Mouse (Mus musculus): ENCODE data around the gene Ppp2r5e. TPM values are rescaled to one million over a fixed set of nuclear protein-coding genes. Genes with fewer than 3 reads are reported as not detected.

The Ppp2r5e gene
- polyA plus RNA-seq, 1 experiment from 2014 or later, result 22.5 TPM

DNA sequence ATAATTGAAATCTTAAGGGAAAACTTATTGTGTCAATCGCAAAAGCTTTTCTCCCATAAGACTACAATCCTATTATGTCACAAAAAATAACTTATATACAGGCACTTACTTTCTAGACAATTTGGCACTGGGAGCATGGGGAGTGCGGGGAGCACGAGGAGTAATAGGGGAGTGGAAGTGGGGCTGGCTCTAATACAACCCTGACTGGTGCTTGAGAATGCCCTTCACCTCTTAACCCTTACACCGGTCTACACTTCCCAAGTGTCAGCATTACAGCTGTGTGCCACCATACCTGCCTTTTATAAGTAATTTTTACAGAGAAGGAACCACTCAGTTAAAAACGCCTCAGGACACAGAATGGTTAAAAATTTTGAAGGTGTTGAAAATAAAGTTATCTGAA lies 44.4 kb downstream of the Ppp2r5e start:
- no peak overlapping the region for H3K27ac ChIP-seq (ENCODE audit: low read depth, low read length)
- no peaks in the 10 kb centered on the region for H3K27me3 ChIP-seq (ENCODE audit: control insufficient read depth, insufficient read depth, low read length)
- DNase-seq (ENCODE audit: low spot score), result no peak
- H3K4me2 ChIP-seq (ENCODE audit: low read depth), result no peak overlapping the region
- no peaks in the 10 kb centered on the region for H3K4me1 ChIP-seq (ENCODE audit: control insufficient read depth, insufficient read depth, low read length)
- 91% methylated on average over 5 of the region's 5 CpGs for WGBS
- ATAC-seq (ENCODE audit: insufficient read depth, low FRiP score, low TSS enrichment), result no peak
- H3K36me3 ChIP-seq (ENCODE audit: control insufficient read depth, insufficient read depth, low read length), result no peaks in the 10 kb centered on the region
- no peaks in the 10 kb centered on the region for H3K9me3 ChIP-seq (ENCODE audit: control insufficient read depth, low read length)
- no peak overlapping the region for H3K9ac ChIP-seq (ENCODE audit: low read length)
- no peak overlapping the region for H3K4me3 ChIP-seq (ENCODE audit: low read depth, low read length)

DNA sequence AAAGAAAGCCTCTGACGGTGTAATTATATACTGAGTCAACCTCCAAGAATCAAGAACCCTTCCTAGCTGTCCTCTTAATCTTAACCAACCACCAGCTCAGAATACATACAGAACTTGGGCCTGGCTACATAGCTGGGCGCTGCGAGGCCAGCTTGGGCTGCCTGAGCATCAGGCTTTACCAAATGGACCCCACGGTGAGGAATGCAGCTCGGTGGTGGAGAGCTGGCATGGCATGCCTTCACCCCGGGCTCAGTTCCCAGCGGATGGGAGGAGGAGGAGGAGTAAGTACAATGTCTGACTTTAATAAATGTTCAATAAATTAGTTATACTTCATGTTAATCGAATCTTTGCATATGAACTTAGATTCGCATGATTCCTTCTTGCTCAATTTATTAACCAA lies 47.0 kb downstream of the Ppp2r5e start:
- 88% methylated on average over 9 of the region's 9 CpGs for WGBS
- Histone ChIP-seq H3K9me3 (ENCODE audit: control insufficient read depth, low read length) (no peaks in the 10 kb centered on the region), H3K4me3 (ENCODE audit: low read depth, low read length) (no peak overlapping the region), H3K27ac (ENCODE audit: low read depth, low read length) (no peak overlapping the region), H3K36me3 (ENCODE audit: control insufficient read depth, insufficient read depth, low read length) (no peaks in the 10 kb centered on the region), H3K4me2 (ENCODE audit: low read depth) (no peak overlapping the region), H3K27me3 (ENCODE audit: control insufficient read depth, insufficient read depth, low read length) (no peaks in the 10 kb centered on the region), H3K9ac (ENCODE audit: low read length) (no peak overlapping the region), H3K4me1 (ENCODE audit: control insufficient read depth, insufficient read depth, low read length) (no peaks in the 10 kb centered on the region)
- DNase-seq (ENCODE audit: low spot score) (no peak), ATAC-seq (ENCODE audit: insufficient read depth, low FRiP score, low TSS enrichment) (no peak)

DNA sequence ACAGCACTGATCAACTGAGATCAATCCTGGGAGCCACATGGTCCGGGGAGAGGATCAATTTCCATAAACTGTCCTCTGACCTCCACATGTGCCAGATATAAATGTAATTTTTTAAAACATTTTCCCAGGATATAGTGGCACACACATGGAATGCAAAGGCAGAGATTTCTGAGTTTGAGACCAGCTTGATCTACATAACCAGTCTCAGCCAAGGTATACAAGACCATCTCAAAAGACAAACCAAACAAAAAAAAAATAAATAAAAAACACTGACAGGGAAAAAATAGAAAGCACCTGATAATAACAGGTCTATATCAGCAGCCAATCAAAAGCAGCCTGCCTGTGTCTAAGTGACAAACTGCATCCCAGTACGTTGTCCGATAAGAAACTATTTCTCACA lies 48.9 kb downstream of the Ppp2r5e start:
- WGBS, result 85% methylated on average over 3 of the region's 3 CpGs
- no peaks in the 10 kb centered on the region for H3K9me3 ChIP-seq (ENCODE audit: control insufficient read depth, low read length)
- DNase-seq (ENCODE audit: low spot score), result no peak
- H3K4me2 ChIP-seq (ENCODE audit: low read depth), result no peak overlapping the region
- no peaks in the 10 kb centered on the region for H3K36me3 ChIP-seq (ENCODE audit: control insufficient read depth, insufficient read depth, low read length)
- H3K4me3 ChIP-seq (ENCODE audit: low read depth, low read length), result no peak overlapping the region
- no peak for ATAC-seq (ENCODE audit: insufficient read depth, low FRiP score, low TSS enrichment)
- no peaks in the 10 kb centered on the region for H3K4me1 ChIP-seq (ENCODE audit: control insufficient read depth, insufficient read depth, low read length)
- no peaks in the 10 kb centered on the region for H3K27me3 ChIP-seq (ENCODE audit: control insufficient read depth, insufficient read depth, low read length)
- no peak overlapping the region for H3K9ac ChIP-seq (ENCODE audit: low read length)
- no peak overlapping the region for H3K27ac ChIP-seq (ENCODE audit: low read depth, low read length)

DNA sequence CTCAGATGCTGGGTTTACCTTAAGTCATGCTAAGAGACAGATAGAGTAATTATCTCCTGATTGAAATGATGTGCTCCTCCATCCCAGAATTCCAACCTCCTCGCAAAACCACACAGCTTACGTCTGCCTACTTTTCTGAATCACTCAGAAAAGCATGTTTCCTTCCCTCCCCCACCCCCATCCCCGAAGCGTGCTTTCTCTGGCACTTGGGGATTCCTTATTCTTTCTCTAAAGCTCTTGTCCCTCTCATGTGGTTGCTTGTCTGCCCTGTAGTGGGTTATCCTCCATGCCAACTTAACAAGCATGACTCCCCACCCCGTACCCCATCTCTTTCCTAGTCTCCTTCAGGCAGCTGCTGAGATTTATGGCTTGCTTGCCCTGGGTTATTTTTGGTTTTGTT lies 49.8 kb downstream of the Ppp2r5e start:
- H3K4me1 ChIP-seq (ENCODE audit: control insufficient read depth, insufficient read depth, low read length), result no peaks in the 10 kb centered on the region
- H3K4me3 ChIP-seq (ENCODE audit: low read depth, low read length), result no peak overlapping the region
- H3K36me3 ChIP-seq (ENCODE audit: control insufficient read depth, insufficient read depth, low read length), result no peaks in the 10 kb centered on the region
- no peak overlapping the region for H3K4me2 ChIP-seq (ENCODE audit: low read depth)
- no peak overlapping the region for H3K27ac ChIP-seq (ENCODE audit: low read depth, low read length)
- 83% methylated on average over 5 of the region's 5 CpGs for WGBS
- H3K9me3 ChIP-seq (ENCODE audit: control insufficient read depth, low read length), result no peaks in the 10 kb centered on the region
- ATAC-seq (ENCODE audit: insufficient read depth, low FRiP score, low TSS enrichment), result no peak
- no peak overlapping the region for H3K9ac ChIP-seq (ENCODE audit: low read length)
- DNase-seq (ENCODE audit: low spot score), result no peak
- no peaks in the 10 kb centered on the region for H3K27me3 ChIP-seq (ENCODE audit: control insufficient read depth, insufficient read depth, low read length)

DNA sequence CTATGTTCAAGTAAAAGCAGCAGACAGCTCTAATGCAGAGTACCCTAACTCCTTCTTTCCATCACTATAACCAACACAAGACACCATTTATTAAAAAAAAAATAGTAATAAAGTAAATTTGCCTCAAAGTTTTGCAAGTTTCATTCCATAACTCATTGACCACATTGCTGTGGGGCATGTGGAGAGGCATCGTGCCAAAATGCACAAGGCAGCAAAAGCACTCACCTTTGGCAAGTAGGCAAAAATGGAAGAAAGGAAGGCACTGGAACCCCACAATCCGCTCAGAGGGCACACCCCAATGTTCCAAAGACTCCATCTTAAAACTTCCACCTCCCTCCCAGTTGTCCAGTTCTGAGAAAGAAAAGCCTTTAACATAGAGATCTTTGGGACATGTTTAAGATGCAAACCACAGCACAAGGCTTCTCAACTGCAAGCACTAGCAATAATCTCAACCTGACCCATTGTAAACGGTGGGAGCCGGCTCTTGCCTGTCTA lies 50.6 kb downstream of the Ppp2r5e start:
- Histone ChIP-seq H3K9ac (ENCODE audit: low read length) (no peak overlapping the region), H3K4me3 (ENCODE audit: low read depth, low read length) (no peak overlapping the region), H3K27me3 (ENCODE audit: control insufficient read depth, insufficient read depth, low read length) (no peaks in the 10 kb centered on the region), H3K4me1 (ENCODE audit: control insufficient read depth, insufficient read depth, low read length) (no peaks in the 10 kb centered on the region), H3K36me3 (ENCODE audit: control insufficient read depth, insufficient read depth, low read length) (no peaks in the 10 kb centered on the region), H3K9me3 (ENCODE audit: control insufficient read depth, low read length) (no peaks in the 10 kb centered on the region), H3K27ac (ENCODE audit: low read depth, low read length) (no peak overlapping the region), H3K4me2 (ENCODE audit: low read depth) (no peak overlapping the region)
- 89% methylated on average over 4 of the region's 4 CpGs for WGBS
- no peak for DNase-seq (ENCODE audit: low spot score)
- ATAC-seq (ENCODE audit: insufficient read depth, low FRiP score, low TSS enrichment), result no peak

DNA sequence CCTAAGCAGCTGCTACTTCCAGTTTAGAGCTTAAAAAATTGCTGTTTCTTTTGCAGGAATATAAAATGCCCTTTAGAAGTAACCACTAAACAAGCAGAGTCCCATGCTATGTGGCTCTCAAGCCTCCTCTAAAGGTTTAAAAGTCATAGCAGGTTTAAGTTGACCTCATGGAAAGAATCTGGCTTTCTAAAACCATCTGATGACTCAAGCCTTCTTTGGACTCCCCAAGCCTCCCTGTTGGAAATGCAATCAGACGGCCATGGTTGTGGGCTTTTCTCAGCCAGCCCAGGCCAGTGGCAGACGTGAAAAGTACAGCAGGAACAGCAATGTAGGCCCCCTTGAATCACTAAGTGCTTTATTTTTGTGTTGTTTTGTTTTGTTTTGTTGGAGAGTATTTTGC lies 51.4 kb downstream of the Ppp2r5e start:
- no peak overlapping the region for H3K4me2 ChIP-seq (ENCODE audit: low read depth)
- H3K4me3 ChIP-seq (ENCODE audit: low read depth, low read length), result no peak overlapping the region
- H3K9me3 ChIP-seq (ENCODE audit: control insufficient read depth, low read length), result no peaks in the 10 kb centered on the region
- H3K27ac ChIP-seq (ENCODE audit: low read depth, low read length), result no peak overlapping the region
- 75% methylated on average over 2 of the region's 2 CpGs for WGBS
- no peak for ATAC-seq (ENCODE audit: insufficient read depth, low FRiP score, low TSS enrichment)
- H3K27me3 ChIP-seq (ENCODE audit: control insufficient read depth, insufficient read depth, low read length), result no peaks in the 10 kb centered on the region
- no peak for DNase-seq (ENCODE audit: low spot score)
- no peak overlapping the region for H3K9ac ChIP-seq (ENCODE audit: low read length)
- H3K36me3 ChIP-seq (ENCODE audit: control insufficient read depth, insufficient read depth, low read length), result no peaks in the 10 kb centered on the region
- H3K4me1 ChIP-seq (ENCODE audit: control insufficient read depth, insufficient read depth, low read length), result no peaks in the 10 kb centered on the region

DNA sequence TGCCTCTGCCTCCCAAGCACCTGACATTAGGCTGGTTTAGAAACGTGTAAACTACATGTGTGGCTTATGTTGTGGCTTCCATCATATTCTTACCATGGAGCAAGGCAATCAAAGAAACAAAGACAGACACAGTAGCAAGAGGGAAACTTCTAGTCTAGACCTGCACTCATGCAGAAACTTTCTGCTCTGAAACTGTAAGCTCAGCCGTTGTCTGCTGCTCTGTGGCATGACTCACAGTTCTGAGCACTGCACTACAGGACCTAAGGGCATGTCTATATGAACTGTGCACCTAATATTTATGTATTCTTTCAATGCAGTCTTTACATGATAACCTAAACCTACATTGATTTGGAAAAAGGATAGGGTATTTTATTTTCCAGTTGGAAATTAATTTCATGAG lies 51.8 kb downstream of the Ppp2r5e start:
- Histone ChIP-seq H3K4me2 (ENCODE audit: low read depth) (no peak overlapping the region), H3K4me3 (ENCODE audit: low read depth, low read length) (no peak overlapping the region), H3K9ac (ENCODE audit: low read length) (no peak overlapping the region), H3K36me3 (ENCODE audit: control insufficient read depth, insufficient read depth, low read length) (no peaks in the 10 kb centered on the region), H3K9me3 (ENCODE audit: control insufficient read depth, low read length) (no peaks in the 10 kb centered on the region), H3K27ac (ENCODE audit: low read depth, low read length) (no peak overlapping the region), H3K4me1 (ENCODE audit: control insufficient read depth, insufficient read depth, low read length) (no peaks in the 10 kb centered on the region), H3K27me3 (ENCODE audit: control insufficient read depth, insufficient read depth, low read length) (no peaks in the 10 kb centered on the region)
- ATAC-seq (ENCODE audit: insufficient read depth, low FRiP score, low TSS enrichment) (no peak), DNase-seq (ENCODE audit: low spot score) (no peak)
- 85% methylated on average over 2 of the region's 2 CpGs for WGBS

DNA sequence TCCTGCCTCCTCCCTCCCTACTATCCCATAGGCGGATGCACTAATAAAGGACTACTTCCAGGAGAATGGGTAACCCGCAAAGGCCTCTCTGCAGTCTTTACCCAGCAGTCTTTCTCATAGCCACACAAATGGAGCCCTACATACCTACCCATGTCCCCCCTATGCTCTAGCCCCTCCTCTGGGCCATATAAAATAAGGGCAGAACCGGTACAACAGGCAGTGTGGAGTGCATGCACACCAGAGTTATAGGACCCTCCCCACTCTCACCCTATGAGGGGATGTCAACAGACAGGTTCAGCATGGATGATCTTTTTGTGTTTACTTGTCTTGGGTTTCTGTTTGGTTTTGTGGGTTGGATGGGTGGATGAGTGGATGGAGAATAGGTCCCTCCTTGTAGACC lies 52.7 kb downstream of the Ppp2r5e start:
- WGBS, result 68% methylated on average over 3 of the region's 3 CpGs
- Histone ChIP-seq H3K9ac (ENCODE audit: low read length) (no peak overlapping the region), H3K4me1 (ENCODE audit: control insufficient read depth, insufficient read depth, low read length) (no peaks in the 10 kb centered on the region), H3K27me3 (ENCODE audit: control insufficient read depth, insufficient read depth, low read length) (no peaks in the 10 kb centered on the region), H3K4me2 (ENCODE audit: low read depth) (no peak overlapping the region), H3K27ac (ENCODE audit: low read depth, low read length) (no peak overlapping the region), H3K36me3 (ENCODE audit: control insufficient read depth, insufficient read depth, low read length) (no peaks in the 10 kb centered on the region), H3K9me3 (ENCODE audit: control insufficient read depth, low read length) (no peaks in the 10 kb centered on the region), H3K4me3 (ENCODE audit: low read depth, low read length) (no peak overlapping the region)
- ATAC-seq (ENCODE audit: insufficient read depth, low FRiP score, low TSS enrichment) (no peak), DNase-seq (ENCODE audit: low spot score) (no peak)

DNA sequence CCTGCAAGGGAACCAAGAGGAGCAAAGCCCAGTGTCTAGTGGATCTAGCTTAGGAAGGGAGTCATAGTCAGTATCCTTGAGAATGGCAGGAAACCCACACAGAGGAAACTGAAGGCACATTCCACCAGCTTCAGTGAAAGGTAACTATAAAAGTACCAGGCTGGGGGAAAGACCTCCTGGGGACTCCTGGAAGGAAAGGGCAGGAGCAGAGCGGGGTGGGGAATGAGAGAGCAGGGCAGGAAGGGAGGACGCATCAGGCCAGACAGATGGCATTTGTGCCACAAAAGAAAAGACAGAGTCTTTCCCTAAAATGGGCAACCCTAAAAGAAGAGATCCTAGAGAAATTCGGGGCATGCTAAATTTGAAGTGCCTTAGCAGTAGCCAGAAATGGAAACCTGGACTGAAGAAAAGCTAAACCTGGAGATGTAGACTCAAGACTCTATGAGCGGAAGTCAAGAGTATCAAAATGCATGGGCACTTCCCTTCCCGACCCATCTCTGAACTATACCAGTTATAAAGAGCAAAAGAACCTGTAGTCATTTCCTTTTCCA lies 55.3 kb downstream of the Ppp2r5e start:
- 82% methylated on average over 5 of the region's 5 CpGs for WGBS
- Histone ChIP-seq H3K27me3 (ENCODE audit: control insufficient read depth, insufficient read depth, low read length) (no peaks in the 10 kb centered on the region), H3K36me3 (ENCODE audit: control insufficient read depth, insufficient read depth, low read length) (no peaks in the 10 kb centered on the region), H3K9ac (ENCODE audit: low read length) (no peak overlapping the region), H3K4me3 (ENCODE audit: low read depth, low read length) (no peak overlapping the region), H3K4me1 (ENCODE audit: control insufficient read depth, insufficient read depth, low read length) (no peaks in the 10 kb centered on the region), H3K9me3 (ENCODE audit: control insufficient read depth, low read length) (no peaks in the 10 kb centered on the region), H3K27ac (ENCODE audit: low read depth, low read length) (no peak overlapping the region), H3K4me2 (ENCODE audit: low read depth) (no peak overlapping the region)
- DNase-seq (ENCODE audit: low spot score) (no peak), ATAC-seq (ENCODE audit: insufficient read depth, low FRiP score, low TSS enrichment) (no peak)

Data from neural tube, embryonic 11.5 days (tissue).